Mouse (Mus musculus) CD4-positive helper T cell, adult 2 months (primary cell): ENCODE results near the gene Trappc10.

ENCODE experiments used
- DNase-seq: peaks from one replicate; pipeline ENCODE4 v3.0.0-alpha.2; 2012; ENCODE audit warnings: low read depth, missing footprints, low spot score

The Trappc10 gene

DNA sequence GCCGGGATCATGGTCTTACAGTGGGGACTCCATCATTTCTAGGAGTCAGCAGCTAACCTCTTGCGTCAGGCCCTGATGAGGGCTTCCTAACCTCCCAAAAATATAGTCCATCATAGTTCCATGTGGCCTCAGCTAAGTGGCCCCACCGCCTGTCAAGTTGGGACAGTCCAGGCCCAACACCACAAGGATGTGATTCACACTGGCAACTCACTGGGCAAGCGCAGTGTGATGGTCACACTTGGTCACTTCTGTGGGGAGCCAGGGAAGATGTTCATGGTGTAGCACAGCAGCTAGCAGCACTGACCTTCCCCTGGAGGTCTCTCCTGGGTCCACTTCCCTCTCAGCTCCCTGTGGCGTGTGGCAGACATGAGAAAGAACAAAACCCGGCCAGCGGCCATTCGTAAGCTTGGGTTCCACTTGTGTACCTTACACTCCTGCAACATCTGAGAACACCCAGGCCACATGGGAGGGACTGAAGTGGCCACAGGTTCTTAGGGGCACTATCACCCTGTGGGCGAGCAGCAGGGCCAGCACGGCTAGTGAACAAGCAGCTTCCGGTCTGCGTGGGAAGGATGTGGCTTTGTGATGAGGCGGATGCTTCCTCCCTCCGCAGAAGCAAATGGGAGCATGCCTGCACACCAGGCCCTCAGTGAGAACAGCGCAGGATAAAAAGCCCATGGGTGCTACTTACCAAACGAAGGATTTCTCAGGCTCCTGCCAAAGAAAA, 83.9 kb downstream of the Trappc10 start:
- peak; percentile 83 for DNase-seq

DNA sequence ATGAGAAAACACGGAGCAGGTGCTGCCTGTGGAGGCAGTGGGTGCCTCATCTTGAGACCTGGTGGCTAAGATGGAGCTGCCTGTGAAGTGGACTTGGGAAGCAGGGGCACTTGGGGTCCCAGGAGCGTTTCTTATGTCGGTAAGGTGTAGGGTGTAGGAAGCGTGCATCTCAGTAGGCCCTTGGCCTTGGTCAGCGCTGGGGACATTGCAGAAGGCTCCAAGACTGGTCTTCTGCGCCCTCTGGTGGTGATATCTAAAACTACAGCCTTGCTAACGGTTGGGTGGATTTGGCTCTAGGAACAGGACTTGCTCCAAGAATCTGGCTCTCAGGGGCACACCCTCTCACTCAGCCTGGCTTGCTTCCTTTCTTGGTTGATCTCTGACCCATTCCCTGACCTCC, 84.5 kb downstream of the Trappc10 start:
- peak; percentile 82 for DNase-seq

DNA sequence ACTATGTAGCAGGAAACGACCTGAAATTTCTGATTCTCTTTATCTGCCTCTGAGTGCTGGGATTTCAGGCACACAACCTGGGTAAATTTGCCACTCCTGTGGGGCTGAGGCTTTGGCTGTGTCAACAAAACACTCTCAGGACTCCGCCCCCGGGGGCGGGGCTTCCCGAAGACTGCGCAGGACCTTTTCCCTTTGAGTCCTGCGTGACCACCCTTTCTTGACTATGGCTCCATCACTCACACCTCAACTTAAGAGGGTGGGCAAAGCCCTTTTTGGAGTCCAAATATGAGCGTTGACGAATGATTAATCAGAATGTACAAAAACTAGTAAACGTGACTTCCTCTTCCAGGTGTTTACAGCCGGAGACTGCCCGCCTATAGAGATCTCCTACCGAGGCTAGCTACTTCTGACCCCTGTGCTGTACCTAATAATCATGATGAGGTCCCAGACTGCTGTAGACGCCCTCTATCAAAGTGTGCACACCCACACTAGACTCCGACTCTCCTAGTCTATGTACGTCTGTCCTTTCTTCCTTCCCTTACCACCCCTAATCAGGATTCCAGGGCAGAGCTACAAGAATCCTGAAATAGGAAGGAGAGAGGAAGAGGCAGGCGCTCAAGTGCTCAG, 85.1 kb downstream of the Trappc10 start:
- DNase-seq: peak; percentile 78

DNA sequence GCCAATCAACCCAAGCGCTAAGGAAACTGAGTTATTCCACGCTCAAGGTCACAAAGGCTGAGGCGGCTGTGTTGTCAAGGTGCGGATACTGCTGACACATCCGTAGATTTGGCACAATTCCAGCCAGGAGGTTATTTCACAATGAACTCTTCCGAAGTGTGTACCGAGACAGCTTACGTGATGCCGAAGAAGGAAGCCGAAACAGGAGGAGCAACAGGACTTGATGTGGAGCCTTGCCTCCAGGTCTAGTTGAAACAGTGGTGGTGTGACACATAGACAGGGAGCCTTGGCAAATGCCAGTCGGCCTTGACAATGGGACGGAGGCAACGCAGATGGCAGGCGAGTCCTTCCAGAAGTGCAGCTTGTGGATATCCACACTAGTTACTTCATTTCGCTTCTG, 86.4 kb downstream of the Trappc10 start:
- no peak for DNase-seq

DNA sequence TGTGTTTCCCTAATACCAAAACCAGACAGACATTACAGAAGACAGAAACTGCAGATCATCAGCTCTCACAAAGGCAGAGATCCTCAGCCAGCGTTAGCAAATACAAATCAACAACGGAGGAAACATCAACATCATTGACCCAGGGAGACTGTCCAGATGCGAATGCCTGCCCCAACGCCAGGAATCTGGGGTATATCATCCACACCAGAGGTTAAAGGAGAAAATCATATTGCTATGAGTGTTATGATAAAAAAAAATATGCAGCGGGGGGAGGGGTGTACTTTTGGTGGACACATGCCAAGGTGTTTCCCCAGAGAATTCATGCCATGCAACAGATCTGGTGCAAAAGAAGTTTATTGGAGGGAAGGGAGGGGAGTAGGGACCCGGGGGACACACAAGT, 87.5 kb downstream of the Trappc10 start:
- no peak for DNase-seq

DNA sequence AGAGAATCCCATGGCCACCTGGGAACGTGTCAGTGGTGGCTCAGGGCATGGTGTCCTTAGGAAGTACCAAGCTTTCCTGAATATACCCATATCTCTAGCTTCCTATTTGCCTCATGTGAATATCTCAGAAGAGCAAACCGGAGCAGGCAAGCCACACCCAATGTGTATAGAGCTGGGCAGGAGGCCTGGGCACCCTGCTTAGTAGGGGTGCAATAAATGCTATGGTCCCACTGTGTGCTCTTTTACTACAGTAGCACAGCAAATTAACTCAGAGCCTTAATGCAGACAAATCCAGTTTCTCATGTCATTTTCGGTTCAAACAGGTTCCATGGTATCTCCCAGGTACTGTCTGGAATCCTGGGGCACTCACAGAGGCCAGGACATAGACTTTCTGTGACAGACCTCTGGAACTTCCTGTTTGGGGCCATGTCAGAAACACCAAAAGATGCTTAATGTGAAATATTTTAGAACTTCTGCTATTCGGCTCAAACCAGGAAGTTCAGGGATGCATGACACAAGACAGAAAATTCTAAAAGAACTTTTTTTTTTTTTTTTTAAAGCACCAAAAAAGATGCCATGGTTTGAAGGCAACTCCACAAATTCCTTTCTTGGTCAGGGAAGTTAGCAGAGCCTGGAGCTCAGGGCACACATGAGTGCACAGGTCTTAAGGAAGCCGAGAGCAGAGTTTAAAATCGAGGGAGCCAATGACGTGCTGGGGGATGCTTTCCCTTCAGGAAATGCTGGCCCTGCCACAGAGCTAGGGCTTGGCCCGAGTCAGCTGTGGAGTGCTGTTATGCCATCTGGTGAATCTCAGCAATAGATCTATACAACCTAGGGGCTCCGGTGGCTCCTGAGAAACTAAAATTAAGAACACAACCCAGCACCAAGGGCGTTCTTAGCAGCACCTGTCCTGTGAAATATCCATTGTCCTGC, 95.3 kb downstream of the Trappc10 start:
- no peak for DNase-seq

DNA sequence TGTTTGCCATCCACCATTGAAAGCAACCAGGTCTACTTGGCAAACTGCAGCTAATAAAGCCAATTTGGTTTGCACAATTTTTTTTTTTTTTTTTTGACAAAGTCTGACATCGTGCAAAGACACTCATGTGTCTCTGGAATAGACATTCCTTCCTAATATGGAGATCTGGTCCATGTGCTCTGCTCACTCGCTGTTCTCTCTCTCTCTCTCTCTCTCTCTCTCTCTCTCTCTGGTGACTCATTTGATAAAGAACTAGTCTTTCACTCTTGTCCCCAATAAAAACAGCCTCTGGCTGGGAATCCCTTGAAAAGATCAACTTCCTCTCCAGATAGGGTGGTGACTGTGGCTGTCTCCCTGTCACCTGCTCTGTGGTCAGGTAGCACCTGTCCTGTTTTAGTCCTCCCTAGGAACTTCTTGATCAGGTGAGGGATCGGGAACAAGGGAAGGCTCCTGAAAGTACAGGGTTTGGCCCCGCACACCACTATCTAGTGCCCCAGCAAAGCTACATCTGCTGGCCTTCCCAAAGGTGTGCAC, 96.5 kb downstream of the Trappc10 start:
- DNase-seq: no peak

DNA sequence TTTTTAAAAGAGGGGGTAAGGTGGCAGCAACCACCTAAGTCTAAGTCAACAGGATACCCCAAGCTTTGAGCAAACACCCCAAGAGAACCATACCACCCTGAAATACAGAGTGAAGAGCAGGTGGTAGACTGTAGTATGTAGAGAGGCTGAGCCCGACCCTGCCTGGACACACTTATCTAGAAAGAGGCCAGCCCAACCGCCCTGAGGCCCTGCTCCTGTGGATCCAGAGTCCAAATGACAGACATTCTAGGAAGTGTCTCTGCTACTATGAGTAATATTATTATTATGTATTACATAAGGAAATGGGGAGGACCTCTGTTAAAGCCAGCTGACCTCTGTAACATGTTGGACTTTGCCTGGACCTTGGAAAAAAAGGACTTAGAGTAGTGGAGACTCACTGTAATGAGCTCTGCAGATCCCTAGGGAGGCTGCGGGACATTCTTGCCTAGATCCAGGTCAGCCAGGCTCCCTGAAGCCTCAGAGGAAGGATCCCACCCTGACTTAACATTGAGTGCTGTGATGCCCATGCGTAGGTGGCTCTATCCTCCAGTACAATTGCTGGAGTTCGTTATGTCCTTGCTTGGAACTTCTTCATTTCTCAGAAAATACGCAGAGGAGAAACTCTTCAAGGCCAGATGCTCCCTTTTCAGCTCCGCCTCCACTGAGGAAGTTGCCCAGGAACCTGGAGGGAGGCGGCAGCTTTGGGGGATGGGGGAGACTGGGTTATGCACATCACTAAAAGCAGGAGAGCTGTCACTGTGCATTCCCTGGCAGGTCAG, 100.5 kb downstream of the Trappc10 start:
- DNase-seq: no peak

DNA sequence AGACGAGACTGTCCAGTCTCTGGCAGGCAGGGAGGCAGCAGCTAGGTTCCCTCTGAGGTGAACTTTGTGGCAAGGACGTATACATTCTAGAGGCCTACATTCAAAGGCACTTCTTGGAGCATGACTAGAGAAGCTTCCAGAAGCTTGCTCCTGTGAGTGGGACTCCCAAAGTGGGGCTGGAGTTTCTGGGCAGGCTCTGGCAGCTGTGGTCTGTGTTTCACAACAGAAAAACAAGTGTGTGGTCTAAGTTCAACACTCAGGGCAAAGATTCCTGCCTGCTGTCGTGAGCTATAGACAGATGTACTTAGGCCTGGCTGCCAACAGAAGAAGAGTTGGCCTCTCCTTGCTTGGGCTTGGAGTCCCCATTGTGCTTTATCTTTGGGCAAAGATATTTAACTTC, 103.6 kb downstream of the Trappc10 start:
- DNase-seq: no peak

DNA sequence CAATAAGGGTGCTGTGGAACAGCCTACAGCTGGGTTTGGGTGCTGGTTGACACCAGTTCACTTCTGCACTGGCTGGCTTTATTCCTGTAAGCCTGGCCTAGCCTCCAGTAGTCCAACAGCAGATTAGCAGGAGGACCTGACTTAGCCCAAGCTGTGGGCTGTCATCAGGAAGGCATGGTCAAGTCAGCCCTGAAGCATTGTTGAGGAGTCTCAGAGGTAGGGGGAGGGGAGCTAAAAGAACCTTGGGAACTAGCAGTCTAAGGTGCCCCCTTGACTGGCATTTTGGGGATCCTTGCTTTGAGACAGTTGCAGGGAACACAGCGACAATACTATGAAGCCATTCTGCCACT, 104.2 kb downstream of the Trappc10 start:
- DNase-seq: no peak

DNA sequence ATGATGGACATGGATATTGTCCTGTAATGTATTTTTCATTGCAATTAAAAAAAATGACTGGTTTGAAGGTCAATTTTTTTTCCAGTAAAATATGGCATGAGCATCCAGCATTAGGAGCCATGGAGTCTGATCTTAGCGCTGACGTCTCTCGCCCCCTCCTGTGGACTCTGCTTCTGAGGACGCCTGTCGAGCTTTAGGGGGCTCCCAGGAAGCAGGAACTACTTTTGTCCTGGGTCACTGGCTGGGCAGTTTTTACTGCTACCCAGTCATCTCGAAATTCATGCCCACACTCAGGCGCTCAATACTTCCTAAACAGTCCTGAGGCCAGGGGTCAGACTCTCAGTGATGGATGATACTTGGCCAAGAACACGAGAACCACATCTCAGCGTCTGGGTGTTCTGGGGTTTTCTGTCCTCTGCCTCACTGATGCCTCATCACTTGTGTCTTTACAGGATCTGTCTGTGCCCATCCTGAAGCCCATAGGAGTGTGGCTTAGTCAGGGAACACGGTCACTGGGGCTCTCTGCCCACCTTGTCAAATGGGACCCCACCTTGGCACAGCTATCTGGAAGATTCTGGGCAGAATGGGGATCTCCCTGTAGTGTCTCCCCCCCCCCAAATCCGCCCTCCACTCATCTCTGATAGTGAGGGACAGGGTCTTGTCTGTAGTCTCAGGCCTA, 104.7 kb downstream of the Trappc10 start:
- no peak for DNase-seq

DNA sequence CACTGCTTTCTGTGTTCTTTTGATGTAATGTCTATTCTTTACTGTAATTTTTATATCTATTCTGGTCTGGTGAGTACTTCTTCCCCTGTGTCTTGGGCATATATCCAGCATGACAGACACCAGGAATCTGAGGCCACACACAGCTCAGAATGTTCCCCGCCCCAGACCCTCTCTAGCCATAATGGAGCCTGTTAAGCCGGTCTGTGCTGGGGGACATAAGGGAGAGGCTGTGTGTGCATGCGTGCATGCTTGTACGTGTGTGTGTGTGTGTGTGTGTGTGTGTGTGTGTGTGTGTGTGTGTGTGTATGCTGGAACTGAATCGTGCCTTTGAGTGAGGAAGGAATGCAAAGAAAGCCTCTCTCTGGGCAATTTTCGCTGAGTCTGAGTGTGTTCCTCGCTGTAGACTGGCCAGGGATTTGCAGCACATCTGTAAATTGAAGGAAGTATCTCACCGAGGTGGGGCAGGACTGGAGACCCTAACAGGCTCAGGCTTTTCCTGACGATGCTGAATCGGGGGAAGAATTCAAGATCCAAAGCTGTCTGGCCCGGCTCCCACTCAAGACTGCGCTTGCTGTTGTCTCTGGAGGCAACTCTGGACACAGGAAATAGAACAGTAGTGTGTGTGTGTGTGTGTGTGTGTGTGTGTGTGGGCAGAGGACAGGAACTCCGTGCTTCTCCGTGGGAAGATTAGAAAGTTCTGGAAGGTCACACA, 105.5 kb downstream of the Trappc10 start:
- no peak for DNase-seq

DNA sequence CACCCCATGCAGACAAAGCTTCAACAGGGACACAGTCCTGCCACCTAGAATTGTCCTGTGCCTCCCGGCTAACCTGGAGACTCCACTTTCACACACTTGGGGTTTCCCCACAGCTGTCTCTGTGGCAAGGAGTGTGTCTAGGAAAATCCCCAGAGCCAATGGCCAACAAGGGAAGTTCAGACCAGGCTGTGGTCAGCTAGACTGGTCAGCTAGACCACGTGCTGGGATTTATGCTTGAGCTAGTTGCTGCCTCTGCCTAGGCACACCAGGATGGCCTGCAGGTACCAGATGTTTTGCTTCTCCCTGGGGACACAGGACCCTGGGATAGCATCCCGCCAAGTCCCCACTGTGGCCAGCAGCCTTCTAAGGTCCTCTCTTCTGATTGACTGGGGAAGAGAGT, 107.2 kb downstream of the Trappc10 start:
- no peak for DNase-seq
